ENCODE assay signal across 22 mouse cellular contexts in the genomic region with DNA sequence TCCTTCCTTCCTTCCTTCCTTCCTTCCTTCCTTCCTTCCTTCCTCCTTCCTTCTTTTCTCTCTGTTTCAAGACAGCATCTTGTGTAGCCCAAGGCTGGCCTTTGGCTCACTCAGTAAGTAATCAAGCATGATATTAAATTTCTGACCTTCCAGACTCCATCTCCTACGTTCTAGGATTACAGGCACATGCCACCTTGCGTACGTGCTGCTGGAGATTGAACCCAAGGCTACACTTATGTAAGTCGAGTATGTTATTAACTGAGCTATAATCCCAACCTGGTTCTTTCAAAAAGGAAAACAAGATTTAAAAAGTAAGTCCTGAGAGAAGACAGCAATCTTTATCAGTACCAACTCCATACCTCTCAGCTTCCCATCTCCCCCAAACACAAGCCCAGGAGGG.
DNase-seq lines count a peak whose midpoint lies in the region; ATAC-seq and TF ChIP-seq lines count a peak whose summit lies in the region.
"Had no signal": no experiment of that assay in that cellular context is flagged by ENCODE, and none has a peak within 500 bp of the region (broad histone marks: within the 10 kb centered on the region; RNA-seq: fewer than 3 reads in every experiment).

No protein-coding gene starts in this region.

- no peak overlapping the region for H3K4me2 ChIP-seq in embryonic facial prominence, embryonic 12.5 days (replicated peaks)
- no peak overlapping the region for H3K4me2 ChIP-seq in kidney, embryonic 14.5 days (replicated peaks; ENCODE audit: low read depth, low read length)
- H3K4me2 ChIP-seq in embryonic facial prominence, embryonic 15.5 days (replicated peaks): 0 out of 2 replicates have a peak overlapping the region, but pooled peaks have one; percentile 12
- H3K4me2 ChIP-seq: liver, embryonic 15.5 days; midbrain, embryonic 15.5 days; neural tube, embryonic 12.5 days had no signal

- peak overlapping the region; percentile 61; the same call in 1 of the 2 replicates for H3K27ac ChIP-seq in embryonic facial prominence, embryonic 12.5 days
- H3K27ac ChIP-seq in embryonic facial prominence, embryonic 10.5 days (replicated peaks): no peak overlapping the region
- H3K27ac ChIP-seq in kidney, adult 2 months (ENCODE audit: insufficient read depth, low read depth, low read length): peak overlapping the region; percentile 99
- no peak overlapping the region for H3K27ac ChIP-seq in kidney, embryonic 14.5 days (ENCODE audit: low read depth, low read length)
- peak overlapping the region; percentile 58 for H3K27ac ChIP-seq in embryonic facial prominence, embryonic 15.5 days (replicated peaks)
- H3K27ac ChIP-seq: liver, embryonic 15.5 days; macrophage; midbrain, embryonic 15.5 days; neural tube, embryonic 12.5 days had no signal

- no peak for TF ChIP-seq CTCF in kidney, adult 2 months (conservative IDR thresholded peaks at IDR 0.05; ENCODE audit: insufficient read depth, insufficient read length, low read depth, low read length)

- H3K4me3 ChIP-seq in embryonic facial prominence, embryonic 12.5 days: no peak overlapping the region
- no peak overlapping the region for H3K4me3 ChIP-seq in embryonic facial prominence, embryonic 10.5 days
- 0 out of 2 replicates have a peak overlapping the region, but pooled peaks have one; percentile 13 for H3K4me3 ChIP-seq in kidney, adult 2 months (ENCODE audit: insufficient read depth, low read depth, low read length)
- H3K4me3 ChIP-seq in kidney, embryonic 14.5 days (ENCODE audit: low read length): no peak overlapping the region
- H3K4me3 ChIP-seq in embryonic facial prominence, embryonic 15.5 days (replicated peaks): no peak overlapping the region
- H3K4me3 ChIP-seq: liver, embryonic 15.5 days; midbrain, embryonic 15.5 days; neural tube, embryonic 12.5 days had no signal

- H3K36me3 ChIP-seq in embryonic facial prominence, embryonic 12.5 days: no peaks in the 10 kb centered on the region
- no peaks in the 10 kb centered on the region for H3K36me3 ChIP-seq in embryonic facial prominence, embryonic 10.5 days (replicated peaks)
- H3K36me3 ChIP-seq in kidney, adult 2 months (ENCODE audit: control insufficient read depth, insufficient read depth, low read length): no peaks in the 10 kb centered on the region
- no peaks in the 10 kb centered on the region for H3K36me3 ChIP-seq in kidney, embryonic 14.5 days (ENCODE audit: control insufficient read depth, insufficient read depth, low read length)
- H3K36me3 ChIP-seq in embryonic facial prominence, embryonic 15.5 days: no peaks in the 10 kb centered on the region
- H3K36me3 ChIP-seq: liver, embryonic 15.5 days; midbrain, embryonic 15.5 days; neural tube, embryonic 12.5 days had no signal

- no peaks in the 10 kb centered on the region for H3K27me3 ChIP-seq in embryonic facial prominence, embryonic 12.5 days
- peaks cover 44% of the 10 kb centered on the region for H3K27me3 ChIP-seq in embryonic facial prominence, embryonic 10.5 days (replicated peaks; ENCODE audit: low read depth, poor library complexity, severe bottlenecking)
- H3K27me3 ChIP-seq in kidney, adult 2 months (replicated peaks; ENCODE audit: control insufficient read depth, insufficient read depth, low read length): no peaks in the 10 kb centered on the region
- H3K27me3 ChIP-seq in kidney, embryonic 14.5 days (ENCODE audit: control insufficient read depth, insufficient read depth, low read length): no peaks in the 10 kb centered on the region
- no peaks in the 10 kb centered on the region for H3K27me3 ChIP-seq in embryonic facial prominence, embryonic 15.5 days
- H3K27me3 ChIP-seq: liver, embryonic 15.5 days; midbrain, embryonic 15.5 days; neural tube, embryonic 12.5 days had no signal

- H3K9ac ChIP-seq in embryonic facial prominence, embryonic 12.5 days: no peak overlapping the region
- H3K9ac ChIP-seq in kidney, embryonic 14.5 days (ENCODE audit: low read depth, low read length): no peak overlapping the region
- H3K9ac ChIP-seq in embryonic facial prominence, embryonic 15.5 days: no peak overlapping the region
- H3K9ac ChIP-seq: forebrain, postnatal 0 days; liver, embryonic 15.5 days; midbrain, embryonic 15.5 days; neural tube, embryonic 12.5 days had no signal

- 39% methylated on average over 4 of the region's 4 CpGs for WGBS in embryonic facial prominence, embryonic 12.5 days
- WGBS in embryonic facial prominence, embryonic 10.5 days: 63% methylated on average over 4 of the region's 4 CpGs
- WGBS in kidney, adult 2 months: 34% methylated on average over 4 of the region's 4 CpGs
- 35% methylated on average over 4 of the region's 4 CpGs for WGBS in kidney, embryonic 14.5 days
- 27% methylated on average over 4 of the region's 4 CpGs for WGBS in embryonic facial prominence, embryonic 15.5 days

- TF ChIP-seq POLR2A in kidney, adult 2 months (IDR thresholded peaks at IDR 0.05; ENCODE audit: low read depth, low read length): no peak

- H3K9me3 ChIP-seq in embryonic facial prominence, embryonic 12.5 days: no peaks in the 10 kb centered on the region
- H3K9me3 ChIP-seq in embryonic facial prominence, embryonic 10.5 days: no peaks in the 10 kb centered on the region
- H3K9me3 ChIP-seq in kidney, embryonic 14.5 days (ENCODE audit: control insufficient read depth, low read length): no peaks in the 10 kb centered on the region
- no peaks in the 10 kb centered on the region for H3K9me3 ChIP-seq in embryonic facial prominence, embryonic 15.5 days (replicated peaks)
- H3K9me3 ChIP-seq: liver, embryonic 15.5 days; midbrain, embryonic 15.5 days; neural tube, embryonic 12.5 days had no signal

- peaks cover 21% of the 10 kb centered on the region for H3K4me1 ChIP-seq in embryonic facial prominence, embryonic 12.5 days
- peaks cover 41% of the 10 kb centered on the region for H3K4me1 ChIP-seq in embryonic facial prominence, embryonic 10.5 days
- H3K4me1 ChIP-seq in kidney, adult 2 months (ENCODE audit: control insufficient read depth, insufficient read depth, low read length): peaks cover 36% of the 10 kb centered on the region
- peaks cover 10% of the 10 kb centered on the region; the same call in 1 of the 2 replicates for H3K4me1 ChIP-seq in kidney, embryonic 14.5 days (ENCODE audit: control insufficient read depth, insufficient read depth, low read length)
- peaks cover 29% of the 10 kb centered on the region for H3K4me1 ChIP-seq in embryonic facial prominence, embryonic 15.5 days

- DNase-seq in embryonic facial prominence, embryonic 10.5 days (ENCODE audit: low spot score): no peak
- DNase-seq in kidney, adult 2 months: peak; percentile 80
- DNase-seq in kidney, postnatal 36 days: peak; percentile 55 to 79
- no peak for DNase-seq in right cerebral cortex, postnatal 14 days
- DNase-seq in right cerebral cortex, postnatal 4 days: no peak
- DNase-seq: adrenal gland, adult 8-10 months; cerebellum, adult 18-20 months; cerebellum, postnatal 25 days; embryo, embryonic 11 days; forebrain, postnatal 0 days; gastrocnemius, postnatal 36 days; liver; right cerebral cortex, postnatal 25 days had no signal

- ATAC-seq in embryonic facial prominence, embryonic 12.5 days (ENCODE audit: insufficient number of reproducible peaks, insufficient read depth, low FRiP score, low TSS enrichment): no peak
- ATAC-seq in kidney, embryonic 14.5 days (ENCODE audit: low FRiP score, low TSS enrichment): no peak
- no peak for ATAC-seq in embryonic facial prominence, embryonic 15.5 days (ENCODE audit: insufficient number of reproducible peaks, low FRiP score, low TSS enrichment, low read depth)
- ATAC-seq: activated CD4-positive, CD25-positive, alpha-beta regulatory T cell, adult 4 months; forebrain, postnatal 0 days; hindbrain, embryonic 16.5 days; midbrain, embryonic 15.5 days had no signal

Comparison
In these comparisons a context has a peak if more than half of its experiments do, and no peak if none do; other contexts are left out.
1. H3K27ac ChIP-seq: peak in embryonic facial prominence, embryonic 12.5 days (single experiment), kidney, adult 2 months (single experiment) and embryonic facial prominence, embryonic 15.5 days (single experiment); none in embryonic facial prominence, embryonic 10.5 days (single experiment) and kidney, embryonic 14.5 days (single experiment).
2. DNase-seq: peak in kidney, adult 2 months (single experiment) and kidney, postnatal 36 days (2 of 2); none in embryonic facial prominence, embryonic 10.5 days (single experiment), right cerebral cortex, postnatal 14 days (single experiment) and right cerebral cortex, postnatal 4 days (single experiment).